Mouse (Mus musculus) gastrocnemius, postnatal 14 days (tissue): ENCODE measurements around the gene Arsk. TPM values are rescaled to one million over a fixed set of nuclear protein-coding genes. Genes with fewer than 3 reads are reported as not detected.
A peak's percentile ranks its signal among the peaks of the same experiment; 100 is the strongest.

Experiments
- DNase-seq: peaks from one replicate; pipeline ENCODE4 v3.0.0; 2021; ENCODE audit warnings: mixed read lengths
- intact Hi-C: fragments of 180-260 bp; cut with DNase I; formaldehyde crosslinking; loops from one replicate; pipeline ENCODE4 v1.15.1; 2025; ENCODE audit warnings: low total_unique reads
- total RNA-seq, 2 experiments: library from RNA; stranded (reverse); gene quantifications; 2 replicates each; pipeline ENCODE4 v1.2.3; 2021

Arsk gene
- total RNA-seq, 2 experiments from 2014 or later: 3.7 to 4.0 TPM

- DNase-seq: no peak
- intact Hi-C loops: no loop called here
Observed at GRCm38 (mm10) chr13:76044971-76045370, 53.5 kb downstream of the Arsk start.

- intact Hi-C loops: no loop called here
- no peak for DNase-seq
Observed at GRCm38 (mm10) chr13:76042455-76042854, 56.0 kb downstream of the Arsk start.

GRCm38 (mm10) chr13:76024588-76024987 is 73.9 kb downstream of the Arsk start:
- intact Hi-C loops: no loop called here
- DNase-seq: no peak

- intact Hi-C loops: no loop called here
- DNase-seq: no peak
Observed at GRCm38 (mm10) chr13:76021782-76022181, 76.7 kb downstream of the Arsk start.

GRCm38 (mm10) chr13:76018844-76019400 is 79.5 kb downstream of the Arsk start:
- no peak for DNase-seq
- intact Hi-C loops: loop anchor here (5.0 kb wide), 1 partner anchor 72 kb away; no protein-coding TSS in a partner anchor

- DNase-seq: peak; percentile 98
- intact Hi-C loops: loop anchor here (5.0 kb wide), 1 partner anchor 71 kb away; no protein-coding TSS in a partner anchor
Observed at GRCm38 (mm10) chr13:76017974-76018843, 80.3 kb downstream of the Arsk start, which contains the start of gene Rfesd. Gene Rfesd, minus strand, starts transcription at chr13:76018719.

GRCm38 (mm10) chr13:76017465-76017864 is 81.0 kb downstream of the Arsk start:
- intact Hi-C loops: loop anchor here (5.0 kb wide), 1 partner anchor 70 kb away; no protein-coding TSS in a partner anchor

GRCm38 (mm10) chr13:76014511-76014910 is 83.9 kb downstream of the Arsk start:
- intact Hi-C loops: no loop called here
- DNase-seq: no peak

More at GRCm38 (mm10) chr13:76017465-76017864, 81.0 kb downstream of the Arsk start:
- no peak for DNase-seq

Other genes with a start within 250 kb of the Arsk start
- gene Rhobtb3, start 154.7 kb downstream of the Arsk start, total RNA-seq: 10 to 100 TPM; 12.0 to 16.4 TPM
- gene Spata9, start 131.5 kb downstream of the Arsk start, total RNA-seq: not detected
- gene Rfesd, start 79.9 kb downstream of the Arsk start, total RNA-seq: 10 to 100 TPM; 11.8 to 12.2 TPM
- gene Gpr150, start 41.7 kb downstream of the Arsk start, total RNA-seq: not detected
- gene Ttc37, start 74 bp upstream of the Arsk start, total RNA-seq: 10 to 100 TPM; 11.2 to 11.6 TPM
- gene Fam81b, start 206.4 kb upstream of the Arsk start, total RNA-seq: under 1 TPM in 1 of 2 experiments, not detected in 1; 0.18 TPM